Mouse (Mus musculus) Patski (cell line): ENCODE data around the gene Necap2. TPM values are rescaled to one million over a fixed set of nuclear protein-coding genes. Genes with fewer than 3 reads are reported as not detected.

Source experiments
- ATAC-seq: fragments of 100-300 bp; one replicate; pipeline ENCODE4 v1.8.0; 2021
- CTCF ChIA-PET: fragments of 350-600 bp; sonication (Branson Sonifier 250); formaldehyde crosslinking; loops from one replicate; lab custom pipeline; 2022; ENCODE audit warnings: inconsistent platforms; lab: Charles Lee
- POLR2A ChIA-PET: fragments of 350-600 bp; sonication (Branson Sonifier 250); formaldehyde crosslinking; loops from one replicate; lab custom pipeline; 2022; ENCODE audit warnings: antibody characterized with exemption, inconsistent platforms; lab: Charles Lee
- DNase-seq: peaks from one replicate; pipeline ENCODE4 v3.0.0-alpha.2; 2011; ENCODE audit warnings: low read depth, low spot score
- H3K27me3 ChIP-seq: fragments of 371-371 bp; one replicate; pipeline ENCODE4 v1.5.1; 2021
- CTCF ChIP-seq: fragments of 100-300 bp; IDR thresholded peaks from one replicate; pipeline ENCODE4 v1.5.1; 2021
- in situ Hi-C: fragments of 300-500 bp; cut with MboI; formaldehyde crosslinking; loops from 3 replicates; pipeline ENCODE4 v1.11.1; 2018; ENCODE audit warnings: low pct_unique_long_range_greater_than_20kb, mixed read lengths
- polyA plus RNA-seq: library from polyadenylated mRNA; unstranded; gene quantifications from one replicate; pipeline ENCODE4 v1.2.3, GENCODE M21; 2021

The Necap2 gene
- polyA plus RNA-seq, 1 experiment from 2014 or later: 55.9 TPM

DNA sequence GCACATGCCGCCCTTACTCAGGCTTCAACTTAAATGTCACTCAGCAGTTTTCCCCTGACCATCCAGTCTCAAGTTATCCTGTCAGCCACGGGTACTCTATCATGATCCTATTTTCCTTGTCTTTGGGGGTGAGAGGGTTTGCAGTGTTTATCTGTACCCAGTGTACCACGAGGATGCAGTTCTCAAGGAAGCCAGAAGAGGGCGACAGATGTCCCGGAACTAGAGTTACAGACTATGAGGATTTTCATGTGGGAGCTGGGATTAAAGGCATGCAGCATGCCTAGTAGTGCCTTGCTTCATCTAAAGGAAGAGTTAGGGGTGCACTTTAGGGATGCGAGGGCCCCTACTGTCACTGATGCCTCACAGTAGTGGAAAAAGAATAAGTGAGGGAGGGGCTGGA is 23.7 kb upstream of the Necap2 start:
- ChIA-PET CTCF (no interaction called here), POLR2A (no interaction called here)
- DNase-seq (no peak), ATAC-seq (no peak)
- H3K27me3 ChIP-seq: no peaks in the 10 kb centered on the region
- in situ Hi-C loops: no loop called here
- no peak for TF ChIP-seq CTCF

DNA sequence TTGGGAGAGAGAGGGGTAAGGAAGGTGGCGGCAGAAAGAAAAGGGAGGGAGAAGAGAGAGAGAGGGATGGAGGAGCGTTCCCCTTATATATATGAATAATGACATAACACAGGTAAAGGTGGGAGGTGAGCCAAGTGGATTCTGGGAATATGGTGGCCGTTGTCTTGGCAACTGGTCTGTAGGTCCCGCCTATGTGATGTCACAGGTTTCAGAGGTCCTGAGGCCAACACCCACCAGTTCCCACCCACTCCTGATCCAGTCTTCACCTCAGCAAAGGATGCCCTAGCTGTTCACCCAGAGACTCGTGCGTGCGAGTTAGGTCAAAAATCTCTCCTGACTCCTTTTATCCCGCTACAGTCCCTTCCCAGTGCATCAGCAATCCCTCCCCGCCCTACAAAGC is 23.1 kb upstream of the Necap2 start:
- H3K27me3 ChIP-seq: no peaks in the 10 kb centered on the region
- TF ChIP-seq CTCF: no peak
- CTCF ChIA-PET: no interaction called here
- ATAC-seq: no peak
- DNase-seq: no peak
- in situ Hi-C loops: no loop called here
- POLR2A ChIA-PET: no interaction called here

DNA sequence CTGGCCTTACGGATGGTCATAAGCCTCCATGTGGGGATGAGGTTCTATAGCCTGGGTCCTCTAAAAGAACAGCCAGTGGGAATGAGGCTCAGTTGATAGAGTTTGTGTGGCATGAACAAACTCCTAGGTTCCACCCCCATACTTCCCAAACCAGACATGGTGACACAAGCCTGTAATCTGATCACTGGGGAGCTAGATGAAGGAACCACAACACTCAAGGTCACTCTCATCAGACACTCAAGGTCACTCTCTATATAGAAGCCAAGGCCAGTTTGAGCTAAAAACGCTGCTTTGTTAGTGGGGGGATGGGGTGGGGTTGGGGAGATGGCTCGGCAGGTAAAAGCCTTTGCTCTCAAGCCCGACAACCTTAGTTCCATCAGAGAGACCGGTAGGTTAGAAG is 21.8 kb upstream of the Necap2 start:
- CTCF ChIA-PET: no interaction called here

DNA sequence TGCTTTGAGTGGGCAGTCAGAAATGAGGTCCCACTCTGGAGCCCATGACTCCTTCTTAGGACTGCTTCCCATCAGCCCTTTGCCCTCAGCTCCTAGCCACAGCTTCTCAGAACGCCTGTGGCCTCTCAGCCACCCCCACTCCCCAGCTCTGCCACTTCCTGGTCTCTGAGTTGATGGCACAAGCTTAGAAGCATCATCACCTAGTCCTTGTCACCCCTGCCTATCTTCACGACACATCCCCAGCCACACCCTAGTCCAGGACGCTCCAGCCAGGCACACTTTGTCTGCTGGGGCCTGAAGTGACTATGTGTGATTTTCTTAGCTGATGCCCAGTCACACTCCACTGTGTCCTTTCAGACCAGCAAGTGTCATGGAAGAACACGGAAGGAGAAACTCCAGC is 20.8 kb upstream of the Necap2 start:
- in situ Hi-C loops: no loop called here
- H3K27me3 ChIP-seq: no peaks in the 10 kb centered on the region
- DNase-seq (no peak), ATAC-seq (no peak)
- POLR2A ChIA-PET: no interaction called here
- no peak for TF ChIP-seq CTCF
- CTCF ChIA-PET: no interaction called here

More for the DNA sequence above, 21.8 kb upstream of the Necap2 start:
- POLR2A ChIA-PET: no interaction called here
- no peak for TF ChIP-seq CTCF
- no peak for DNase-seq
- in situ Hi-C loops: no loop called here
- no peak for ATAC-seq
- no peaks in the 10 kb centered on the region for H3K27me3 ChIP-seq

DNA sequence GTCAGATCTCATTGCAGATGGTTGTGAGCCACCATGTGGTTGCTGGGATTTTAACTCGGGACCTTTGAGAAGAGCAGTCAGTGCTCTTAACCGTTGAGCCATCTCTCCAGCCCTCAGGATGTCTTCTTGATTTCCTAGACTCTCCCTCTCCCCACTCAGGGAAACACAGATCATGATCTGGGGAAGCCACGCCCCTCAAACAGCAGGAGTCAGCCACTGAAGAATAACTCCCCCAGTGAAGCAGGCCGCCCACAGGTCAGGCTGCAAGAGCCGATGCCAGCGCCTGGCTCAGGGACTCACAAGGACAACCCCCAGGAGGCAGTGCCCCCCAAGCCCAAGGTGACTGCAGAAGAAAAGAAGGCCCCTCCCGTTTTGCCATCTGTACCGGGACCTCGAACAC is 18.6 kb upstream of the Necap2 start:
- in situ Hi-C loops: no loop called here
- no peak for ATAC-seq
- no peak for DNase-seq
- no peaks in the 10 kb centered on the region for H3K27me3 ChIP-seq
- POLR2A ChIA-PET: interaction anchor here (0.6 kb wide), 1 partner anchor 592 kb away, joined by 3 read pairs; no protein-coding TSS in a partner anchor
- CTCF ChIA-PET: no interaction called here
- no peak for TF ChIP-seq CTCF

DNA sequence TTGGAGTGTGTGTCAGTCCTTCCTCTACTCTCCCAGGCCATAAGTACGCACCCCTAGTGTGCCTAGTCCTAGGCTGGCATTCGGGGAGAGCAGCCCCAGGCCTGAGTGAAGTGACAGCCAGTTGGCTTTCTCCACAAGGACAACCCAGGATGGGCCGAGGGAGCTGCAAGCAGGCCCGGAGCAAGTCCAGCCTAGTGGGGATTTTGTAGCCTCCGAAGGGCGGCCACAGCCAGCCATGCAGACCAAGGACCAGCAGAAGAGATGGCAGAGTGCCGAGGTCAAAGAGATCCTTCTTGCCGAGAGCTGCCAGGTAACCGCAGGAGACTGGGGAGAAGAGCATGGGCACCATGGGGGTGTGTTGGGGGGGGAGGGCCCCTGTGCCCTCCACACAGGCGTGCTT is 16.9 kb upstream of the Necap2 start:
- TF ChIP-seq CTCF: no peak
- in situ Hi-C loops: no loop called here
- H3K27me3 ChIP-seq: no peaks in the 10 kb centered on the region
- no peak for DNase-seq
- ChIA-PET CTCF (no interaction called here), POLR2A (no interaction called here)
- no peak for ATAC-seq

DNA sequence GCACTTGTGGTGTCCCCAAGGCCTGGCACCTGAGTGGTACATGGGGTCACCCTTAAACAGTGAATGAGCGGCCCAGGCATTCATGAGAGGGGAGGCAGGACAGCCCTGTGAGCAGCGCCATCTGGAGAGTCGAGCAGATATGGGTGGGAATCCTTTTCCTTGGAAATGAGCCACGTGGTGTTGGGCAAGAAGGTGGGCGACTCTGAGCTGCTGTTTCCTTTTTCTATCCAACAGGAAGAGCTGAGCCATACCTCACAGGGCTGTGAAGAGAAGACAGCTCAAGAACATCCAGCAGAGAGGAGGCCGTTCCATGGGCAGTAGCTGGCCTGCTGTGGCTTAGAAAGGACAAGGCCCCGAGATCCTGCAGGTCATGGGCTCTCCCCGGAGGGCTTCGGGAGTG is 10.6 kb upstream of the Necap2 start:
- H3K27me3 ChIP-seq: no peaks in the 10 kb centered on the region
- no peak for TF ChIP-seq CTCF
- in situ Hi-C loops: no loop called here
- ATAC-seq (no peak), DNase-seq (no peak)
- ChIA-PET POLR2A (no interaction called here), CTCF (no interaction called here)

DNA sequence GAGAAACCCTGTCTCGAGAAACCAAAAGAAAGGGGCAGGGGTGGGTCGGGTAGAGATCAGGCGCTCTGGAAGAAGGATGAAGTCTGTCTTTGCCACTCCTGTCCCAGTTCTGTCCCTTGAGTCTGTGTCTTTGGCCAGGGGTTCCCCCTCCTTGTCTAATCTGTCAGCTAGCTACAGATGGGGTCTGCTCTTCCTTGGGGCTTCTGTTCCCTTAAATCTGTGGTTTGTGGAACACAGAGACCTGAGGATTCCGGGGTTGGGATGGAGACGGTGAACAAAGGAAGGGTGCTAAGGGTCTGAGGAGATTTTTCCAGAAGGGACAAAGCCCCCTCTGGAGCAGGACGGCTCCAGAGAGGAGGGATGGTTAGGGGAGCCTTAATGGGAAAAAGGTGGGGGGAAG is 9.9 kb upstream of the Necap2 start, which contains the start of gene Spata21:
Gene Spata21 (plus strand): TSS at position 301 of the 400 bp plus-strand sequence.
- POLR2A ChIA-PET: no interaction called here
- TF ChIP-seq CTCF: no peak
- CTCF ChIA-PET: no interaction called here
- H3K27me3 ChIP-seq: no peaks in the 10 kb centered on the region
- no peak for DNase-seq
- no peak for ATAC-seq
- in situ Hi-C loops: no loop called here

DNA sequence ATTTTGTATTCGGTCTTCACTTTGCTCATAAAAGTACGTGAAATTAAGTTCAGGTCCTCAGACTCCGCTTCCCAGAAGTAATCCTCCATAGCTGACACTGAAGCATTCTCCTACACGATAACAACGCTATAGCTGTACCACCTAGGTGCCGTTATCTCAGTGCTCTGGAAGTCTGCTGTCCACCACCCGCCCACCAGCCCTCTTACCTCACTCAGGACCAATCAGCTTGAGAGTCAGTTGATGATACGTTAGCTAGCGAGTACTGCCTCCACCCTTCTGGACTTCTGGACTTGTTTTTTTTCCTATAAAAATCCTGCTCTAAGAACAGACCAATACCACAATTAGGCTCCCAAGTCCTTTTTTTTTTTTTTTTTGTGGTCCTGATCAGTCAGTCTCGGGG is 8.7 kb upstream of the Necap2 start:
- CTCF ChIA-PET: no interaction called here
- DNase-seq: no peak
- H3K27me3 ChIP-seq: no peaks in the 10 kb centered on the region
- no peak for ATAC-seq
- in situ Hi-C loops: no loop called here
- TF ChIP-seq CTCF: no peak
- POLR2A ChIA-PET: no interaction called here

DNA sequence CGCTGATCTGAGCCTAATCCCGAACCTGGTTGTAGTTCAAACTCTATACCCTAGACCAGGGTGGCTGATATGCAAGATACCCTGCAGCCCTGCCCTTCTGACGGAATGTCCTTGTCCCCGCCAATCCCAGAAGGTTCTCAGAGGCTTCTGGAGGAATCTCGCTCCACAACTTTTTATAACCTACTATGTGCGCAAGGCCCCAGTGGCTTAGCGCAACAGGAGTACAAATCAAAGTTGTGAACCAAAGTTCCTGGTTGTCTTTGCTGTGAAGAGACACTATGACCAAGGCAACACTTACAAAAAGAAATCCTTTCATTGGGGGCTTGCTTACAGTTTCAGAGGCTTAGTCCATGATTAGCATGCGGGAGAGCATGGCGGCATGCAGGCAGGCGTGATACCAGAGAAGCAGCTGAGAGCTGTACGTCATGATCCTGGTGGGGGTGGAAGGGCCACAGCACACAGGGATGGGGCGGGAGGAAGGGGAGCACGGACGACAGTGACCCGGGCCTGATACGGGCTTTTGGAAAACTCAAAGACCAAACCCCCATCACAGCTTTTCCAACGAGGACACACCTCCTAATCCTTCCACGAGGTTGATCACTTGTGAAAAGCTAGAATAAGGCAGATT is 467 bp upstream of the Necap2 start:
- CTCF ChIA-PET: interaction anchor here (1.1 to 1.9 kb wide), 2 partner anchors 10 to 30 kb away, joined by 3 to 8 read pairs; no protein-coding TSS in a partner anchor
- H3K27me3 ChIP-seq: no peaks in the 10 kb centered on the region
- POLR2A ChIA-PET: interaction anchor here (0.6 kb wide), 1 partner anchor 39 kb away, joined by 3 read pairs; no protein-coding TSS in a partner anchor
- TF ChIP-seq CTCF: no peak
- ATAC-seq (no peak), DNase-seq (no peak)
- in situ Hi-C loops: no loop called here

DNA sequence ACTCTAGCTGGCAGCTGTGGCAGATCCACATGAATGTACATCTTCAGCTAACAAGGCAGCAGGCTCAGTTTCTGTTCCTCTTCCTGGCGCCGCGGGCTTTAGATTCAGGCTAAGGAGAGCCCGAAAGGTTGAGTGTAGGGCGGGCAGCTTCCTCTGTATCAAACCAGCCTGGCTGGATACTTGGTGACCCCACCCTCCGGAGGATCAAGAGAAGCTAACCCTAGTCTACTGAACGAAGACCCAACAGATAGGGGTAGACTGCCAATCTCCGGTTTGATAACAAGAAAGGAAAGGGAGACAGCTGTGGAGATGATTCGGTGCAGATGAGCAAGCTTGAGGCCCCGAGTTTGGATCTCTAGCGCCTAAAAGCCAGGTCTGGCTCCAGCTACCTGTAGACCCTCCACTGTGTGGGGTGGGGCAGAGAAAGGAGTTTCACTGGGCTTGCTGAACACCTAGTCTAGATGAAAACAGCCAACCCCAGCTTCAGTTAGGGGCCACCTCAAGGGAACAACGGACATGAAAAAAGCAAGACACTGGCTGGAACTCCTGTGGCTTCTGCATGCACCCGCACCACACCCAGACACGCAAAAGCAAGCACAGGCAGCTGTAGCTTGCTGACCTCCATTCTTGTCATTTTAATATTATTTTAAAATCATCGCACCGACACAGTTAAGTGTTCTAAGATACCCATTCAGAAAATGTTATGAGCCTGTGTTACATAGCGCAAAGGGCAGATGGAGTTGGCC is 1.2 kb downstream of the Necap2 start:
- TF ChIP-seq CTCF: no peak
- POLR2A ChIA-PET: interaction anchor here (1.5 to 1.8 kb wide), 2 partner anchors 8 to 10 kb away, joined by 4 read pairs; no protein-coding TSS in a partner anchor
- CTCF ChIA-PET: no interaction called here
- H3K27me3 ChIP-seq: no peaks in the 10 kb centered on the region
- ATAC-seq (no peak), DNase-seq (no peak)
- in situ Hi-C loops: no loop called here
